Mouse (Mus musculus) MEL (cell line): Measurements from ENCODE around the gene Cnep1r1. TPM values are rescaled to one million over a fixed set of nuclear protein-coding genes. Genes with fewer than 3 reads are reported as not detected.
A peak's percentile ranks its signal among the peaks of the same experiment; 100 is the strongest.

Source experiments
- DNase-seq: peaks from one replicate; pipeline ENCODE4 v3.0.0; 2011; ENCODE audit warnings: low read depth, low spot score
- H3K27ac ChIP-seq: 2 replicates; pipeline ENCODE4 v1.5.1; 2012; ENCODE audit warnings: low read depth, mild to moderate bottlenecking, control low read depth, low read length, moderate library complexity; ENCODE audit not compliant: control insufficient read depth
- H3K27me3 ChIP-seq, 2 experiments: fragments of 150-350 bp in 1 of 2; sonication (generic) in 1 of 2; 2 replicates each; pipeline ENCODE4 v1.6.1; 2012; ENCODE audit warnings: low read length in 2 of 2, mild to moderate bottlenecking in 2 of 2, improper control_type of control experiment in 1 of 2, moderate library complexity in 1 of 2; ENCODE audit not compliant: insufficient read depth in 2 of 2, control insufficient read depth in 1 of 2
- H3K36me3 ChIP-seq, 2 experiments: 2 replicates each; pipeline ENCODE4 v1.6.1; 2012 to 2014; ENCODE audit warnings: low read length in 2 of 2, improper control_type of control experiment in 1 of 2, inconsistent platforms in 1 of 2, mild to moderate bottlenecking in 1 of 2; ENCODE audit not compliant: insufficient read depth in 2 of 2, control insufficient read depth in 1 of 2
- H3K4me1 ChIP-seq, 2 experiments: fragments of 150-350 bp in 1 of 2; sonication (generic) in 1 of 2; 2 replicates each; pipeline ENCODE4 v1.6.1; 2012; ENCODE audit warnings: low read length in 2 of 2, improper control_type of control experiment in 1 of 2, mild to moderate bottlenecking in 1 of 2; ENCODE audit not compliant: insufficient read depth in 2 of 2, control insufficient read depth in 1 of 2
- H3K4me3 ChIP-seq, 2 experiments: fragments of 150-350 bp in 1 of 2; sonication (generic) in 1 of 2; 2 replicates each; pipeline ENCODE4 v1.5.1; 2012; ENCODE audit warnings: low read depth in 2 of 2, low read length in 2 of 2, mild to moderate bottlenecking in 2 of 2, moderate library complexity in 2 of 2, control low read depth in 1 of 2, improper control_type of control experiment in 1 of 2; ENCODE audit not compliant: control insufficient read depth in 1 of 2, insufficient read depth in 1 of 2
- H3K79me2 ChIP-seq: 2 replicates; pipeline ENCODE4 v1.6.1; 2012; ENCODE audit warnings: mild to moderate bottlenecking, low read length, moderate library complexity; ENCODE audit not compliant: control insufficient read depth, poor library complexity, insufficient read depth
- H3K9ac ChIP-seq: 2 replicates; pipeline ENCODE4 v1.6.1; 2012; ENCODE audit warnings: low read depth, mild to moderate bottlenecking, control low read depth, low read length, moderate library complexity; ENCODE audit not compliant: control insufficient read depth, poor library complexity, severe bottlenecking
- H3K9me3 ChIP-seq: fragments of 150-350 bp; sonication (generic); replicated peaks from 2 replicates; pipeline ENCODE4 v1.6.1; 2012; ENCODE audit warnings: mild to moderate bottlenecking, low read length, improper control_type of control experiment, moderate library complexity; ENCODE audit not compliant: insufficient read depth
- CHD2 ChIP-seq: IDR thresholded peaks from 2 replicates; pipeline ENCODE4 v1.6.1; 2011; ENCODE audit warnings: low read length, improper control_type of control experiment
- EP300 ChIP-seq, 2 experiments: IDR thresholded peaks; 2 replicates each; pipeline ENCODE4 v1.6.1; 2011; ENCODE audit warnings: improper control_type of control experiment in 2 of 2, low read length in 2 of 2, low read depth in 1 of 2, mild to moderate bottlenecking in 1 of 2
- GABPA ChIP-seq: IDR thresholded peaks from 2 replicates; pipeline ENCODE4 v1.6.1; 2012; ENCODE audit warnings: low read depth, mild to moderate bottlenecking, inconsistent platforms, low read length, improper control_type of control experiment, moderate library complexity
- GATA1 ChIP-seq: IDR thresholded peaks from 2 replicates; pipeline ENCODE4 v1.6.1; 2011; ENCODE audit warnings: low read depth, low read length, improper control_type of control experiment
- MAFK ChIP-seq: IDR thresholded peaks from 2 replicates; pipeline ENCODE4 v1.6.1; 2011; ENCODE audit warnings: low read depth, mild to moderate bottlenecking, low read length, improper control_type of control experiment, borderline replicate concordance
- MYB ChIP-seq: IDR thresholded peaks from 2 replicates; pipeline ENCODE4 v1.6.1; 2011; ENCODE audit warnings: mild to moderate bottlenecking, low read depth, low read length, improper control_type of control experiment
- MYC ChIP-seq: IDR thresholded peaks from 2 replicates; pipeline ENCODE4 v1.6.1; 2011; ENCODE audit warnings: low read depth, mild to moderate bottlenecking, low read length, improper control_type of control experiment, moderate library complexity
- NELFE ChIP-seq: IDR thresholded peaks from 2 replicates; pipeline ENCODE4 v1.6.1; 2011; ENCODE audit warnings: low read depth, low read length, improper control_type of control experiment
- NRF1 ChIP-seq: IDR thresholded peaks from 2 replicates; pipeline ENCODE4 v1.6.1; 2014; ENCODE audit warnings: low read depth, mild to moderate bottlenecking, inconsistent platforms, low read length, improper control_type of control experiment, moderate library complexity; ENCODE audit not compliant: poor library complexity, insufficient read depth, severe bottlenecking
- POLR2A ChIP-seq, 2 experiments: IDR thresholded peaks; 2 replicates each; pipeline ENCODE4 v1.6.1; 2011 to 2012; ENCODE audit warnings: low read length in 2 of 2, mild to moderate bottlenecking in 2 of 2, control low read depth in 1 of 2, improper control_type of control experiment in 1 of 2, low read depth in 1 of 2, moderate library complexity in 1 of 2; ENCODE audit not compliant: control insufficient read depth in 1 of 2, insufficient read depth in 1 of 2, poor library complexity in 1 of 2
- TBP ChIP-seq: IDR thresholded peaks from 2 replicates; pipeline ENCODE4 v1.8.0; 2011; ENCODE audit warnings: low read depth, low read length, improper control_type of control experiment
- TCF12 ChIP-seq: IDR thresholded peaks from 2 replicates; pipeline ENCODE4 v1.6.1; 2014; ENCODE audit warnings: low read depth, mild to moderate bottlenecking, inconsistent platforms, low read length, improper control_type of control experiment, moderate library complexity
- USF1 ChIP-seq: IDR thresholded peaks from 2 replicates; pipeline ENCODE4 v1.6.1; 2014; ENCODE audit warnings: low read depth, mild to moderate bottlenecking, inconsistent platforms, low read length, improper control_type of control experiment, moderate library complexity
- polyA plus RNA-seq, 2 experiments: library from polyadenylated mRNA; stranded (reverse) in 1 of 2; unstranded in 1 of 2; fragments of >175 nt in 1 of 2; fragments of >200 nt in 1 of 2; gene quantifications; 2 replicates each; pipeline versions ENCODE4 v1.2.1 to v1.2.4; 2012; ENCODE audit warnings: low replicate concordance in 2 of 2, low read depth in 1 of 2; ENCODE audit not compliant: insufficient read length in 2 of 2, insufficient read depth in 1 of 2, missing spikeins in 1 of 2
- total RNA-seq: library from RNA; depleted of rRNA; stranded (reverse); fragments of 300-350 nt; gene quantifications from 2 replicates; pipeline ENCODE4 v1.2.3, GENCODE M21; 2012

Gene Cnep1r1
- total and polyA plus RNA-seq, 3 experiments = 12.1 to 31.2 TPM; not detected in 1

DNA sequence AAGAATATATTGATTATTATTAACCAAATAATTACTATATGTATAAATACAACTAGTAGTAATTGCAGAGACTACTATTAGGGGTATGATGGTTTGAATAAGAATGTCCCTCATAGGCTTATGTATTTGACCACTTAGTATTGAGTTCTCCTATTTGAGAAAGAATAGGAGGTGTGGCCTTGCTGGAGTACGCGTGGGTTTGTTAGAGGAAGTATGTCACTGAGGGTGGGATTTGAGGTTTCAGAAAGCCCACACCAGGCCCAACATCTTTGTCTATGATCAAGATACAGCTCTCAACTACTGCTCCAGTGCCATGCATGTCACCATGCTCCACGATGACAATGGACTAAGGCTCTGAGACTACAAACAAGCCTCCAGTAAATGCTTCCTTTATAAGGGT, 20.7 kb downstream of the Cnep1r1 start:
- Histone ChIP-seq H3K9me3 (no peaks in the 10 kb centered on the region), H3K9ac (no peak overlapping the region), H3K27me3 (no peaks in the 10 kb centered on the region), H3K27ac (no peak overlapping the region), H3K79me2 (peaks cover 34% of the 10 kb centered on the region), H3K4me3 (no peak overlapping the region; a peak in 1 of 4 replicates), H3K4me1 (peaks cover 0 to 8% of the 10 kb centered on the region in 2 experiments; a peak in 3 of 4 replicates), H3K36me3 (peaks cover 9 to 31% of the 10 kb centered on the region in 2 experiments)
- TF ChIP-seq MYC (0 out of 2 replicates have a peak, but pooled peaks have one; percentile 16), GABPA (no peak), TBP (no peak), GATA1 (no peak), MYB (no peak), NRF1 (0 out of 2 replicates have a peak, but pooled peaks have one; percentile 4), MAFK (no peak)
- peak; percentile 64 for DNase-seq

DNA sequence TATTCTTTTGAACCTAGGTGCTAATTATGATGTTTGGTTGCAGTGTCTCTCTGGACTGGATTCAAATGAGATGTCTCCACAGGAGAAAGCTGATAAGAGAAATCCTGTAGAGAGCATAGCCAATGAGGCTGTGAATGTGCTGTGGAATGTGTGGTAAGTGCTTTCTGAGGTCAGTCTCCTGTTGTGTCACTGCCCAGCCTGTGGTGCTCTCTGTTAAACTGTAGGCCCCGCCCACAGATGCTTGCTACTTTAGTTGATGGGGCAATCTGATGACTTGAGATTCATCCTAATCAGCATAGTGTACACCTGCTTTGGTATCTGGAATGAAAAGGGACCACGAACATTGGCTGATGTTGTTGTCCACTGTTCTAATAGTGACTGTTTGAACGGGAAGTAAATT, 23.1 kb downstream of the Cnep1r1 start:
- H3K9me3 ChIP-seq = no peaks in the 10 kb centered on the region
- H3K9ac ChIP-seq = no peak overlapping the region
- H3K4me1 ChIP-seq = peaks cover 0 to 8% of the 10 kb centered on the region in 2 experiments; a peak in 3 of 4 replicates
- no peak overlapping the region for H3K27ac ChIP-seq
- no peaks in the 10 kb centered on the region for H3K27me3 ChIP-seq
- H3K36me3 ChIP-seq = peaks cover 21 to 37% of the 10 kb centered on the region in 2 experiments
- no peak for TF ChIP-seq CHD2
- DNase-seq = no peak
- H3K4me3 ChIP-seq = no peak overlapping the region
- peaks cover 36% of the 10 kb centered on the region for H3K79me2 ChIP-seq

DNA sequence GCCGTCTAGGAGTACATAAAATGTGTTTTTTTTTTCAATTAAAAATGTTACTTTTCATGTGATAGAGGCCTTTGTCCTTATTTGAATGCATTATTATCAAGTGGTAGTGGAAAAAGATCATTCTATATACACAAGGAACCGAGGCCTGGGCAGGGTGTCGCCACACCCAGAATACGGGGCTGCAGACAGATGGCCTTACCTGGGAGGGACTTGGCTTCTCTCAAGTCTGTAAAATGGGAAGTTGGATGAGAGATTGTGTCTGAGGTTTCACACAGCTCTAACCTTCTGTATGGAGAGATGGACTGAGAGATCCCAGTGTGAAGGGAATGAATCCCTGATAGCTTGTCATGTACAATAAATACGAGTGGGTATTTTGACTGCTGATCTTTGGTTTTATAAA, 25.5 kb downstream of the Cnep1r1 start:
- Histone ChIP-seq H3K79me2 (peaks cover 23% of the 10 kb centered on the region), H3K4me1 (peaks cover 0 to under 1% of the 10 kb centered on the region in 2 experiments; a peak in 2 of 4 replicates), H3K9me3 (no peaks in the 10 kb centered on the region), H3K27ac (no peak overlapping the region), H3K9ac (no peak overlapping the region), H3K4me3 (no peak overlapping the region), H3K36me3 (peaks cover 28 to 31% of the 10 kb centered on the region in 2 experiments), H3K27me3 (no peaks in the 10 kb centered on the region)
- 0 out of 4 replicates have a peak, but pooled peaks of 1 of the 2 experiments have one; percentile 9 for TF ChIP-seq EP300 (IDR thresholded peaks at IDR 0.05; ENCODE audit: low read depth in 1 of 2, low read length in 2 of 2)
- TF ChIP-seq MYB = no peak
- TF ChIP-seq USF1 = no peak
- TF ChIP-seq NELFE = no peak
- no peak for TF ChIP-seq TCF12
- no peak for TF ChIP-seq POLR2A (IDR thresholded peaks at IDR 0.05; ENCODE audit: control insufficient read depth in 1 of 2, insufficient read depth in 1 of 2, low read depth in 1 of 2, low read length in 2 of 2, poor library complexity in 1 of 2)
- DNase-seq = peak; percentile 79
